Mouse (Mus musculus): ENCODE data around the gene Abhd16b. TPM values are rescaled to one million over a fixed set of nuclear protein-coding genes. Genes with fewer than 3 reads are reported as not detected.

Abhd16b gene
- polyA plus RNA-seq, 1 experiment = not detected

GRCm38 (mm10) chr2:181459673-181460621 lies 33.1 kb upstream of the Abhd16b start:
- 4% methylated on average over 71 of the region's 71 CpGs for WGBS
- Histone ChIP-seq H3K27me3 (ENCODE audit: control insufficient read depth, insufficient read depth, low read length) (no peaks in the 10 kb centered on the region), H3K4me3 (replicated peaks; ENCODE audit: insufficient read depth, low read depth, low read length) (peak overlapping the region; percentile 54), H3K4me1 (ENCODE audit: control insufficient read depth, insufficient read depth, low read length) (peaks cover 48% of the 10 kb centered on the region), H3K27ac (ENCODE audit: insufficient read depth, low read length) (peak overlapping the region; percentile 12)
- DNase-seq = peak; percentile 68 to 71
- TF ChIP-seq POLR2A (IDR thresholded peaks at IDR 0.05; ENCODE audit: borderline replicate concordance, insufficient read depth, low read length) (no peak), CTCF (IDR thresholded peaks at IDR 0.05; ENCODE audit: borderline replicate concordance, insufficient read depth, low read depth, low read length) (no peak)

GRCm38 (mm10) chr2:181461536-181462100 lies 31.4 kb upstream of the Abhd16b start:
- WGBS = 32% methylated on average over 1 of the region's 1 CpGs
- TF ChIP-seq CTCF (IDR thresholded peaks at IDR 0.05; ENCODE audit: borderline replicate concordance, insufficient read depth, low read depth, low read length) (no peak), POLR2A (IDR thresholded peaks at IDR 0.05; ENCODE audit: borderline replicate concordance, insufficient read depth, low read length) (no peak)
- Histone ChIP-seq H3K27ac (ENCODE audit: insufficient read depth, low read length) (peak overlapping the region; percentile 35), H3K27me3 (ENCODE audit: control insufficient read depth, insufficient read depth, low read length) (no peaks in the 10 kb centered on the region), H3K4me1 (ENCODE audit: control insufficient read depth, insufficient read depth, low read length) (peaks cover 48% of the 10 kb centered on the region), H3K4me3 (replicated peaks; ENCODE audit: insufficient read depth, low read depth, low read length) (no peak overlapping the region)
- DNase-seq = peak in 1 of 2 experiments; percentile 45

- Histone ChIP-seq H3K4me3 (replicated peaks; ENCODE audit: insufficient read depth, low read depth, low read length) (peak overlapping the region; percentile 38), H3K27ac (ENCODE audit: insufficient read depth, low read length) (peak overlapping the region; percentile 91), H3K4me1 (ENCODE audit: control insufficient read depth, insufficient read depth, low read length) (peaks cover 43% of the 10 kb centered on the region), H3K27me3 (ENCODE audit: control insufficient read depth, insufficient read depth, low read length) (no peaks in the 10 kb centered on the region)
- peak in 1 of 2 experiments; percentile 49 for DNase-seq
- TF ChIP-seq POLR2A (IDR thresholded peaks at IDR 0.05; ENCODE audit: borderline replicate concordance, insufficient read depth, low read length) (no peak), CTCF (IDR thresholded peaks at IDR 0.05; ENCODE audit: borderline replicate concordance, insufficient read depth, low read depth, low read length) (no peak)
- WGBS = 17% methylated on average over 1 of the region's 1 CpGs
Measured at GRCm38 (mm10) chr2:181462604-181463003, 30.4 kb upstream of the Abhd16b start.

- H3K27ac ChIP-seq (ENCODE audit: insufficient read depth, low read length) = peak overlapping the region; percentile 91
Measured at GRCm38 (mm10) chr2:181463008-181463738, 29.8 kb upstream of the Abhd16b start.

GRCm38 (mm10) chr2:181465423-181465822 lies 27.6 kb upstream of the Abhd16b start:
- TF ChIP-seq POLR2A (IDR thresholded peaks at IDR 0.05; ENCODE audit: borderline replicate concordance, insufficient read depth, low read length) (no peak), CTCF (IDR thresholded peaks at IDR 0.05; ENCODE audit: borderline replicate concordance, insufficient read depth, low read depth, low read length) (no peak)
- no peak for DNase-seq
- no peak overlapping the region for H3K4me3 ChIP-seq (replicated peaks; ENCODE audit: insufficient read depth, low read depth, low read length)
- H3K27ac ChIP-seq (ENCODE audit: insufficient read depth, low read length) = no peak overlapping the region
- H3K27me3 ChIP-seq (ENCODE audit: control insufficient read depth, insufficient read depth, low read length) = no peaks in the 10 kb centered on the region
- peaks cover 38% of the 10 kb centered on the region for H3K4me1 ChIP-seq (ENCODE audit: control insufficient read depth, insufficient read depth, low read length)
- WGBS = 77% methylated on average over 3 of the region's 3 CpGs

More at GRCm38 (mm10) chr2:181463008-181463738, 29.8 kb upstream of the Abhd16b start:
- DNase-seq = peak; percentile 94 to 97
- peaks cover 43% of the 10 kb centered on the region for H3K4me1 ChIP-seq (ENCODE audit: control insufficient read depth, insufficient read depth, low read length)
- H3K27me3 ChIP-seq (ENCODE audit: control insufficient read depth, insufficient read depth, low read length) = no peaks in the 10 kb centered on the region
- TF ChIP-seq CTCF (IDR thresholded peaks at IDR 0.05; ENCODE audit: borderline replicate concordance, insufficient read depth, low read depth, low read length) (no peak; the same call in 1 of the 2 replicates), POLR2A (IDR thresholded peaks at IDR 0.05; ENCODE audit: borderline replicate concordance, insufficient read depth, low read length) (peak; percentile 50; the same call in 1 of the 2 replicates)
- H3K4me3 ChIP-seq (replicated peaks; ENCODE audit: insufficient read depth, low read depth, low read length) = peak overlapping the region; percentile 31
- 3% methylated on average over 7 of the region's 7 CpGs for WGBS

- WGBS = 83% methylated on average over 2 of the region's 2 CpGs
- H3K4me3 ChIP-seq (replicated peaks; ENCODE audit: insufficient read depth, low read depth, low read length) = no peak overlapping the region
- TF ChIP-seq CTCF (IDR thresholded peaks at IDR 0.05; ENCODE audit: borderline replicate concordance, insufficient read depth, low read depth, low read length) (no peak), POLR2A (IDR thresholded peaks at IDR 0.05; ENCODE audit: borderline replicate concordance, insufficient read depth, low read length) (no peak)
- peaks cover 16% of the 10 kb centered on the region for H3K4me1 ChIP-seq (ENCODE audit: control insufficient read depth, insufficient read depth, low read length)
- peak overlapping the region; percentile 62; the same call in 1 of the 2 replicates for H3K27ac ChIP-seq (ENCODE audit: insufficient read depth, low read length)
- DNase-seq = no peak
- H3K27me3 ChIP-seq (ENCODE audit: control insufficient read depth, insufficient read depth, low read length) = no peaks in the 10 kb centered on the region
Measured at GRCm38 (mm10) chr2:181470285-181470684, 22.7 kb upstream of the Abhd16b start.

GRCm38 (mm10) chr2:181471246-181471645 lies 21.8 kb upstream of the Abhd16b start:
- 22% methylated on average over 5 of the region's 5 CpGs for WGBS
- TF ChIP-seq CTCF (IDR thresholded peaks at IDR 0.05; ENCODE audit: borderline replicate concordance, insufficient read depth, low read depth, low read length) = no peak

More at GRCm38 (mm10) chr2:181471246-181471645, 21.8 kb upstream of the Abhd16b start:
- Histone ChIP-seq H3K27ac (ENCODE audit: insufficient read depth, low read length) (0 out of 2 replicates have a peak overlapping the region, but pooled peaks have one; percentile 1), H3K4me3 (replicated peaks; ENCODE audit: insufficient read depth, low read depth, low read length) (no peak overlapping the region), H3K27me3 (ENCODE audit: control insufficient read depth, insufficient read depth, low read length) (no peaks in the 10 kb centered on the region), H3K4me1 (ENCODE audit: control insufficient read depth, insufficient read depth, low read length) (peaks cover 16% of the 10 kb centered on the region)
- DNase-seq = no peak
